Mouse (Mus musculus) lung, postnatal 4 days (tissue): ENCODE results near the gene Heatr4.

Source experiments
- DNase-seq, 2 experiments: peaks; one replicate each; pipeline ENCODE4 v3.0.0; 2021

Heatr4 gene

GRCm38 (mm10) chr12:83927747-83928146 lies 56.9 kb downstream of the Heatr4 start:
- peak in 1 of 2 experiments; percentile 50 for DNase-seq

- no peak for DNase-seq
Observed at GRCm38 (mm10) chr12:83926061-83926460, 58.6 kb downstream of the Heatr4 start.

- no peak for DNase-seq
Observed at GRCm38 (mm10) chr12:83925160-83925703, 59.4 kb downstream of the Heatr4 start.

- no peak for DNase-seq
Observed at GRCm38 (mm10) chr12:83924332-83924731, 60.3 kb downstream of the Heatr4 start.

- no peak for DNase-seq
Observed at GRCm38 (mm10) chr12:83923486-83923859, 61.2 kb downstream of the Heatr4 start.

- DNase-seq = no peak
Observed at GRCm38 (mm10) chr12:83922724-83923485, 61.7 kb downstream of the Heatr4 start.

- peak; percentile 99 for DNase-seq
Observed at GRCm38 (mm10) chr12:83921535-83922381, 62.9 kb downstream of the Heatr4 start, which contains the start of gene Numb. TSS of gene Numb (minus strand) at chr12:83921934.

- no peak for DNase-seq
Observed at GRCm38 (mm10) chr12:83920721-83921441, 63.8 kb downstream of the Heatr4 start.

- DNase-seq = peak; percentile 56 to 64
Observed at GRCm38 (mm10) chr12:83916884-83917283, 67.8 kb downstream of the Heatr4 start.

GRCm38 (mm10) chr12:83914797-83915196 lies 69.9 kb downstream of the Heatr4 start:
- DNase-seq = no peak

- no peak for DNase-seq
Observed at GRCm38 (mm10) chr12:83914202-83914740, 70.4 kb downstream of the Heatr4 start.

- DNase-seq = no peak
Observed at GRCm38 (mm10) chr12:83910451-83910850, 74.2 kb downstream of the Heatr4 start.
